Mouse (Mus musculus): ENCODE measurements around the gene Rassf1.
"Not testable (repeated sequence)": the region's sequence is repeated elsewhere in the genome, so short reads cannot be mapped to it uniquely, and the experiment has no call there.

Rassf1 gene

GRCm38 (mm10) chr9:107563029-107563581 lies 11.8 kb downstream of the Rassf1 start, which contains the start of gene Tusc2:
Gene Tusc2 (plus strand): TSS chr9:107563255.
- peak; percentile 96 for DNase-seq

- DNase-seq = not testable (repeated sequence)
These were observed 14.2 kb downstream of the Rassf1 start for GRCm38 (mm10) chr9:107565556-107565955.

- DNase-seq = peak; percentile 81
These were observed 14.8 kb downstream of the Rassf1 start for GRCm38 (mm10) chr9:107566041-107566709.

- DNase-seq = no peak
These were observed 15.5 kb downstream of the Rassf1 start for GRCm38 (mm10) chr9:107566855-107567254.

GRCm38 (mm10) chr9:107567702-107568319 lies 16.5 kb downstream of the Rassf1 start, which contains the start of gene Hyal2:
Gene Hyal2 (plus strand): TSS chr9:107567945.
- peak; percentile 30 for DNase-seq

- DNase-seq = peak; percentile 95
These were observed 17.2 kb downstream of the Rassf1 start for GRCm38 (mm10) chr9:107568331-107569261.

- DNase-seq = no peak
These were observed 17.9 kb downstream of the Rassf1 start for GRCm38 (mm10) chr9:107569270-107569669.

GRCm38 (mm10) chr9:107570016-107570415 lies 18.7 kb downstream of the Rassf1 start:
- DNase-seq = no peak

GRCm38 (mm10) chr9:107570845-107571244 lies 19.5 kb downstream of the Rassf1 start:
- DNase-seq = no peak

- no peak for DNase-seq
These were observed 20.4 kb downstream of the Rassf1 start for GRCm38 (mm10) chr9:107571534-107572326.

- DNase-seq = no peak
These were observed 20.9 kb downstream of the Rassf1 start for GRCm38 (mm10) chr9:107572327-107572662.

- DNase-seq = not testable (repeated sequence)
These were observed 22.4 kb downstream of the Rassf1 start for GRCm38 (mm10) chr9:107573774-107574173.

- DNase-seq = no peak
These were observed 24.4 kb downstream of the Rassf1 start for GRCm38 (mm10) chr9:107575579-107576356.

GRCm38 (mm10) chr9:107576357-107577107 lies 25.2 kb downstream of the Rassf1 start, which contains the start of gene Hyal1:
Gene Hyal1 (plus strand): TSS chr9:107576927.
- DNase-seq = peak; percentile 91

- no peak for DNase-seq
These were observed 26.5 kb downstream of the Rassf1 start for GRCm38 (mm10) chr9:107577871-107578270.

GRCm38 (mm10) chr9:107578587-107578986 lies 27.2 kb downstream of the Rassf1 start, which contains the start of gene Naa80:
Gene Naa80 (plus strand): TSS chr9:107578887.
- DNase-seq = no peak

- no peak for DNase-seq
These were observed 27.9 kb downstream of the Rassf1 start for GRCm38 (mm10) chr9:107579023-107579900.

GRCm38 (mm10) chr9:107580501-107581317 lies 29.4 kb downstream of the Rassf1 start, which contains the start of gene Hyal3:
Gene Hyal3 (plus strand): TSS chr9:107580818.
- peak; percentile 91 for DNase-seq

All from embryo, embryonic 11 days (tissue).